Mouse (Mus musculus) olfactory bulb, adult 2 months (tissue): Measurements from ENCODE around the gene Ptpn14.

Experiments used
- CTCF ChIP-seq: fragments of 200-500 bp; IDR thresholded peaks from 2 replicates; pipeline ENCODE4 v1.5.1; 2012; ENCODE audit warnings: low read depth, mild to moderate bottlenecking, low read length, moderate library complexity; ENCODE audit not compliant: insufficient read depth
- POLR2A ChIP-seq: fragments of 200-500 bp; IDR thresholded peaks from 2 replicates; pipeline ENCODE4 v1.6.1; 2012; ENCODE audit warnings: mild to moderate bottlenecking, low read depth, low read length, moderate library complexity; ENCODE audit not compliant: insufficient read depth

DNA sequence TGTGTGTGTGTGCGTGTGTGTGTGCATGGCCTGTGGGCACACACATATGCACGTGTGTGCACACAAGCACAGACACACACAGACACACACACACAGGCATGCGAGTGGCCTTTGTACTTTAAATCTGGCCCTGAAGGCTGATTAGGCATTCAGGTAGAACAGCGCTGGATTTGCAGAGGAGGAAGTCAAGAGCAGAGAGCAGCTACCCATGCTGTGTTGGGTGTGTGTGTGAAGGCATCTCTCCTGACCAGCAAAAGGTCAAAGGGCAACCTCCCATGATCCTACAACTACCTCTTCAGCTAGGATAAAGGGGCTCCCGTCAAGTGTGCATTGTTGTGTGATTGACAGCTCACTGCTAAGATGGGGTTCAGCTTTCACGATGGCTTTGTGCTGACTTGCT lies 61.5 kb downstream of the Ptpn14 start:
- TF ChIP-seq POLR2A (no peak), CTCF (no peak)
